Mouse (Mus musculus) hindbrain, embryonic 14.5 days (tissue): Measurements from ENCODE around the gene Ell. TPM values are rescaled to one million over a fixed set of nuclear protein-coding genes. Genes with fewer than 3 reads are reported as not detected.

Source experiments
- ATAC-seq: fragments of 200-750 bp; cut with Nextera tagmentation; 2 replicates; pipeline ENCODE4 v1.8.0; 2017; ENCODE audit warnings: moderate number of reproducible peaks, mild to moderate bottlenecking, moderate TSS enrichment, moderate library complexity; ENCODE audit not compliant: low FRiP score
- DNase-seq: peaks from one replicate; pipeline ENCODE4 v3.0.0-alpha.2; 2015; ENCODE audit warnings: low spot score
- H3K27ac ChIP-seq: fragments of 300-500 bp; sonication (generic); 2 replicates; pipeline ENCODE4 v1.5.1; 2014; ENCODE audit warnings: mild to moderate bottlenecking, moderate library complexity
- H3K27me3 ChIP-seq: fragments of 300-500 bp; sonication (generic); 2 replicates; pipeline ENCODE4 v1.6.1; 2014; ENCODE audit warnings: mild to moderate bottlenecking, low read length, mixed read lengths; ENCODE audit not compliant: control insufficient read depth, insufficient read depth
- H3K36me3 ChIP-seq: fragments of 300-500 bp; sonication (generic); replicated peaks from 2 replicates; pipeline ENCODE4 v1.6.1; 2014; ENCODE audit not compliant: control insufficient read depth, insufficient read depth
- H3K4me1 ChIP-seq: fragments of 300-500 bp; sonication (generic); replicated peaks from 2 replicates; pipeline ENCODE4 v1.6.1; 2014; ENCODE audit warnings: antibody characterized with exemption, low read length, mixed read lengths; ENCODE audit not compliant: control insufficient read depth, insufficient read depth
- H3K4me2 ChIP-seq: fragments of 300-500 bp; sonication (generic); replicated peaks from 2 replicates; pipeline ENCODE4 v1.6.1; 2014; ENCODE audit warnings: mild to moderate bottlenecking, moderate library complexity
- H3K4me3 ChIP-seq: fragments of 300-500 bp; sonication (generic); replicated peaks from 2 replicates; pipeline ENCODE4 v1.5.1; 2014; ENCODE audit warnings: mild to moderate bottlenecking, low read length
- H3K9ac ChIP-seq: fragments of 300-500 bp; sonication (generic); 2 replicates; pipeline ENCODE4 v1.6.1; 2014
- H3K9me3 ChIP-seq: fragments of 300-500 bp; sonication (generic); 2 replicates; pipeline ENCODE4 v1.6.1; 2016; ENCODE audit warnings: low read length; ENCODE audit not compliant: control insufficient read depth
- WGBS: fragments of 180-500 bp; shearing (Covaris S2); extraction: QIAGEN DNeasy Blood & Tissue Kit; methylation state at CpG from one replicate; pipeline ENCODE4 v1.1.7; 2014; 5-methylcytosine and 5-hydroxymethylcytosine counted together
- polyA plus RNA-seq: library from polyadenylated mRNA; unstranded; fragments of >200 nt; fragmentation: Nextera tagmentation; extraction: Ambion mirVana; gene quantifications from 2 replicates; pipeline ENCODE4 v1.2.1, GENCODE M21; 2014

The Ell gene
- polyA plus RNA-seq, result 14.8 and 15.1 TPM in 2 replicates

GRCm38 (mm10) chr8:70539077-70539813 is at the start of gene Ell:
Gene Ell (plus strand): TSS chr8:70539457.
- H3K4me1 ChIP-seq, result peaks cover 15% of the 10 kb centered on the region
- ATAC-seq (peak; percentile 88), DNase-seq (peak; percentile 98)
- H3K36me3 ChIP-seq, result peaks cover 28% of the 10 kb centered on the region
- H3K27ac ChIP-seq, result peak within 1 kb of the TSS; percentile 88
- no peaks in the 10 kb centered on the region for H3K27me3 ChIP-seq
- H3K4me2 ChIP-seq, result peak within 1 kb of the TSS; percentile 93
- H3K9ac ChIP-seq, result peak within 1 kb of the TSS; percentile 72
- under 1% methylated on average over 58 of the region's 58 CpGs for WGBS
- H3K9me3 ChIP-seq, result no peaks in the 10 kb centered on the region
- peak within 1 kb of the TSS; percentile 55 for H3K4me3 ChIP-seq

- Histone ChIP-seq H3K9ac (no peak overlapping the region), H3K27me3 (peaks cover 89% of the 10 kb centered on the region), H3K27ac (no peak overlapping the region), H3K9me3 (no peaks in the 10 kb centered on the region), H3K4me1 (peaks cover 31% of the 10 kb centered on the region), H3K36me3 (peaks cover 10% of the 10 kb centered on the region), H3K4me3 (peak overlapping the region; percentile 1; the same call in 1 of the 2 replicates), H3K4me2 (peak overlapping the region; percentile 25)
- DNase-seq (no peak), ATAC-seq (no peak)
- WGBS, result 2% methylated on average over 36 of the region's 41 CpGs
These were observed 49.7 kb upstream of the Ell start for GRCm38 (mm10) chr8:70489576-70489975.

GRCm38 (mm10) chr8:70490061-70490879 is 49.0 kb upstream of the Ell start:
- Histone ChIP-seq H3K9me3 (no peaks in the 10 kb centered on the region), H3K27me3 (peaks cover 89% of the 10 kb centered on the region), H3K4me2 (no peak overlapping the region), H3K36me3 (0 out of 2 replicates have a peak, but pooled peaks cover 3% of the 10 kb centered on the region), H3K4me1 (peaks cover 35% of the 10 kb centered on the region), H3K9ac (no peak overlapping the region), H3K27ac (no peak overlapping the region), H3K4me3 (no peak overlapping the region)
- WGBS, result 7% methylated on average over 10 of the region's 10 CpGs
- ATAC-seq (no peak), DNase-seq (no peak)

GRCm38 (mm10) chr8:70490880-70491495 is 48.3 kb upstream of the Ell start:
- no peak for ATAC-seq
- H3K4me2 ChIP-seq, result no peak overlapping the region
- WGBS, result under 1% methylated on average over 20 of the region's 20 CpGs

GRCm38 (mm10) chr8:70492664-70493640 is 46.3 kb upstream of the Ell start, which contains the start of gene Crlf1:
Gene Crlf1 (plus strand): TSS chr8:70493158.
- Histone ChIP-seq H3K27ac (no peak within 1 kb of the TSS), H3K4me1 (peaks cover 30% of the 10 kb centered on the region), H3K9me3 (no peaks in the 10 kb centered on the region), H3K4me3 (peak within 1 kb of the TSS; percentile 30), H3K9ac (peak within 1 kb of the TSS; percentile 39), H3K27me3 (peaks cover 98% of the 10 kb centered on the region), H3K4me2 (peak within 1 kb of the TSS; percentile 52), H3K36me3 (no peaks in the 10 kb centered on the region)
- ATAC-seq, result no peak
- no peak for DNase-seq
- WGBS, result under 1% methylated on average over 80 of the region's 93 CpGs

More at GRCm38 (mm10) chr8:70490880-70491495, 48.3 kb upstream of the Ell start:
- H3K36me3 ChIP-seq, result no peaks in the 10 kb centered on the region
- no peak overlapping the region for H3K27ac ChIP-seq
- no peaks in the 10 kb centered on the region for H3K9me3 ChIP-seq
- H3K9ac ChIP-seq, result no peak overlapping the region
- peaks cover 89% of the 10 kb centered on the region for H3K27me3 ChIP-seq
- no peak for DNase-seq
- H3K4me1 ChIP-seq, result peaks cover 38% of the 10 kb centered on the region
- H3K4me3 ChIP-seq, result no peak overlapping the region

GRCm38 (mm10) chr8:70493692-70494415 is 45.4 kb upstream of the Ell start:
- 2% methylated on average over 44 of the region's 47 CpGs for WGBS
- Histone ChIP-seq H3K9ac (no peak overlapping the region), H3K4me2 (peak overlapping the region; percentile 52), H3K4me3 (peak overlapping the region; percentile 30), H3K4me1 (peaks cover 23% of the 10 kb centered on the region), H3K36me3 (no peaks in the 10 kb centered on the region), H3K9me3 (no peaks in the 10 kb centered on the region), H3K27me3 (peaks cover 98% of the 10 kb centered on the region), H3K27ac (no peak overlapping the region)
- no peak for ATAC-seq
- DNase-seq, result no peak

- peak overlapping the region; percentile 52; the same call in 1 of the 2 replicates for H3K4me2 ChIP-seq
- WGBS, result 2% methylated on average over 28 of the region's 28 CpGs
- H3K4me1 ChIP-seq, result peaks cover 23% of the 10 kb centered on the region
- DNase-seq (no peak), ATAC-seq (no peak)
- H3K36me3 ChIP-seq, result no peaks in the 10 kb centered on the region
- no peaks in the 10 kb centered on the region for H3K9me3 ChIP-seq
- H3K27me3 ChIP-seq, result peaks cover 98% of the 10 kb centered on the region
- no peak overlapping the region for H3K27ac ChIP-seq
- H3K9ac ChIP-seq, result no peak overlapping the region
- H3K4me3 ChIP-seq, result 0 out of 2 replicates have a peak overlapping the region, but pooled peaks have one; percentile 5
These were observed 44.8 kb upstream of the Ell start for GRCm38 (mm10) chr8:70494416-70494945.
